Mouse (Mus musculus) liver, embryonic 13.5 days (tissue): ENCODE data around the gene Arhgdia. TPM values are rescaled to one million over a fixed set of nuclear protein-coding genes. Genes with fewer than 3 reads are reported as not detected.
"Not testable (repeated sequence)": the region's sequence is repeated elsewhere in the genome, so short reads cannot be mapped to it uniquely, and the experiment has no call there.

ENCODE experiments used
- ATAC-seq: fragments of 200-750 bp; cut with Nextera tagmentation; 2 replicates; pipeline ENCODE4 v1.8.0; 2017; ENCODE audit warnings: low read depth, mild to moderate bottlenecking, moderate number of reproducible peaks, moderate library complexity
- DNase-seq: peaks from one replicate; pipeline ENCODE4 v3.0.0; 2022
- H3K27ac ChIP-seq: fragments of 300-500 bp; sonication (generic); 2 replicates; pipeline ENCODE4 v1.5.1; 2015; ENCODE audit warnings: moderate library complexity, mild to moderate bottlenecking, inconsistent platforms
- H3K27me3 ChIP-seq: fragments of 300-500 bp; sonication (generic); 2 replicates; pipeline ENCODE4 v1.6.1; 2015; ENCODE audit warnings: mild to moderate bottlenecking, inconsistent platforms
- H3K36me3 ChIP-seq: fragments of 300-500 bp; sonication (generic); 2 replicates; pipeline ENCODE4 v1.6.1; 2015; ENCODE audit warnings: mild to moderate bottlenecking, inconsistent platforms
- H3K4me1 ChIP-seq: fragments of 300-500 bp; sonication (generic); replicated peaks from 2 replicates; pipeline ENCODE4 v1.6.1; 2015; ENCODE audit warnings: inconsistent platforms
- H3K4me2 ChIP-seq: fragments of 300-500 bp; sonication (generic); 2 replicates; pipeline ENCODE4 v1.6.1; 2015; ENCODE audit warnings: inconsistent platforms, mild to moderate bottlenecking, moderate library complexity
- H3K4me3 ChIP-seq: fragments of 300-500 bp; sonication (generic); replicated peaks from 2 replicates; pipeline ENCODE4 v1.5.1; 2015; ENCODE audit warnings: mild to moderate bottlenecking, inconsistent platforms
- H3K9ac ChIP-seq: fragments of 300-500 bp; sonication (generic); 2 replicates; pipeline ENCODE4 v1.6.1; 2015; ENCODE audit warnings: mild to moderate bottlenecking, inconsistent platforms
- H3K9me3 ChIP-seq: fragments of 300-500 bp; sonication (generic); replicated peaks from 2 replicates; pipeline ENCODE4 v1.6.1; 2016; ENCODE audit warnings: inconsistent platforms
- WGBS: fragments of 180-500 bp; shearing (Covaris S2); methylation state at CpG from one replicate; pipeline ENCODE4 v1.1.7; 2015; ENCODE audit not compliant: insufficient replicate concordance; 5-methylcytosine and 5-hydroxymethylcytosine counted together
- polyA plus RNA-seq: library from polyadenylated mRNA; unstranded; fragments of >200 nt; fragmentation: Nextera tagmentation; extraction: Ambion mirVana; gene quantifications from 2 replicates; pipeline ENCODE4 v1.2.1, GENCODE M21; 2015

The Arhgdia gene
- polyA plus RNA-seq, 1 experiment from 2014 or later: 258 TPM

DNA sequence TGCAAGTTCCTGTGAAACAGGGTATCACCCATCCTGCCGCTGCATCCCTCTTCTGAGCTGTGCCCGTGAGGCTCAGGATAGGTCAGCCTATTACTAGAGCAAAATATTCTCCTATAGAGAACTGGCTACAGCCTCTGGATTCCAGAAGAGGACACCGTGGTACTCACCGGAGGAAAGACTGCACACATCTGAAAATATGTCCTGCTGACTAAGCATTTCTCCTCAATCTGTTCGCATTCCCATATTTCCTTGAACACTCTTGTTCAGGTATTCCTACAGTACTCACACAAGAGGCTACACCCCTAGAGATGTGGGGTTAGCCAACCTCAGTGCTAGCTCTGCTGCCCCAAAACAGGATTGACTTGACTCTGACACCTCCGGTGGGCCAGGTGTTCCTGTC lies 13.1 kb downstream of the Arhgdia start:
- Histone ChIP-seq H3K9ac (no peak overlapping the region), H3K36me3 (peaks cover 77% of the 10 kb centered on the region), H3K27ac (no peak overlapping the region), H3K4me3 (no peak overlapping the region), H3K4me1 (peaks cover 49% of the 10 kb centered on the region), H3K9me3 (no peaks in the 10 kb centered on the region), H3K4me2 (no peak overlapping the region), H3K27me3 (no peaks in the 10 kb centered on the region)
- DNase-seq (no peak), ATAC-seq (no peak)
- 88% methylated on average over 6 of the region's 6 CpGs for WGBS

- no peaks in the 10 kb centered on the region for H3K27me3 ChIP-seq
- no peak overlapping the region for H3K4me3 ChIP-seq
- H3K9me3 ChIP-seq: no peaks in the 10 kb centered on the region
- H3K4me2 ChIP-seq: no peak overlapping the region
- DNase-seq (no peak), ATAC-seq (no peak)
- WGBS: 82% methylated on average over 9 of the region's 9 CpGs
- no peak overlapping the region for H3K27ac ChIP-seq
- peaks cover 95% of the 10 kb centered on the region for H3K36me3 ChIP-seq
- H3K9ac ChIP-seq: no peak overlapping the region
- H3K4me1 ChIP-seq: peaks cover 25% of the 10 kb centered on the region
Observed at GRCm38 (mm10) chr11:120565114-120565513, 16.3 kb downstream of the Arhgdia start.

DNA sequence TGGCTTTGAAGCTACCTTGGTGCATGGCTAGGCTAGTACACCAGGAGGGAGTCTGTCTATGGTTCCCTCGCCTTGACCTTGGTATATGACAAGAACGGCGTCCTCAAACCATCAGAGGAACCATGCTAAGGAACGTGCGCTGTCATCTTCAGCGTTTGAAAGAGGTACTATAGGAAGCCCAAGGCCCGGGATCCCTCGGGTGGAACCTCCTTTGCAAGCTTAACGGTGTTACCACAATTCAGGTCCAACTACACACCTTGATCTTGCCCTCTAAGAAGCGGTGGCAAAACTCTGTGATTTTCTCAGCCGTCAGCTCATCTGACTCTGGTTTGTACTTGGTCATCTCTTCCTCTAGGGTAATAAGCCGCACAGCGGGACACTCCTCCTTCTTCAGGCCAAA lies 18.5 kb downstream of the Arhgdia start:
- Histone ChIP-seq H3K9me3 (no peaks in the 10 kb centered on the region), H3K4me3 (no peak overlapping the region), H3K36me3 (peaks cover 87% of the 10 kb centered on the region), H3K27ac (no peak overlapping the region), H3K9ac (no peak overlapping the region), H3K4me2 (no peak overlapping the region), H3K4me1 (peaks cover 12% of the 10 kb centered on the region; the same call in 1 of the 2 replicates), H3K27me3 (no peaks in the 10 kb centered on the region)
- DNase-seq (no peak), ATAC-seq (no peak)
- WGBS: 87% methylated on average over 13 of the region's 13 CpGs

DNA sequence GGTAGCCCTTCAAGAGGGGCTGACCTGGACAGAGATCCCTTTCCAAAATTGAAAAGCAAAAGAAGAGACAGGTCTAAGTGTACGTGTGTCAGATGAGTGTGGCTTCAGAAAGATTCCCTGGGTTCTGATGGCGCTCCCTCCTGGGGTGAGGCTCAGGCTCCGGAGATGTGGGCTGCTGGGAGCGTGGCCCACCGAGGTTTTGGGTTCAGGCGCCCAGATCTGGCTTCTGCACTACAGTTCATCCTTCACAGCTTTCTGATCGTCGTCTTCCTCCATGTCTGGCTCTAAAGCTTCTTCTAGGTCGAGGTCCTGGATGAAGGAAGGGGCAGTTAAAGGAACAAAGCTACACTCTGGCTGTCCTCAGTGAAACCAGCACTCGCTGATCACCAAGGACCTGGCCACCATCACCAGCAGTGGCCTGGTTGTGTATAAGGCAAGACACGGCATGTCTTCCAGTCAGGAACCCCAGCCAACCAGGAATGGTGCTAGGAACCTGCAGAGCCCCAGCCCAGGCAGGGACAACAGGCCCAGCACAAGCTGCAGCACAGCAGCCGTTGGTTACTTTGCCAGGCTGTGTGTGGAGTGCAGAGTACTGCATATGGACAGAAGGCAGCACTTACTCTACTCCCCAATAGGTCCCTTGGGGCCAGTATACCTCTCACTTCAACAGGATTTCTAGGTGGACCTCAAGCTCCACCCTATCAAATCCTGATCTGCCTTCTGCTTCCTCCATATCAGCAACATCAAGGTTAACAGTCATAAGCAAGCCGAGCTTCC lies 20.3 kb downstream of the Arhgdia start:
- Histone ChIP-seq H3K4me2 (no peak overlapping the region), H3K36me3 (peaks cover 69% of the 10 kb centered on the region), H3K9ac (no peak overlapping the region), H3K27me3 (no peaks in the 10 kb centered on the region), H3K27ac (no peak overlapping the region), H3K4me1 (no peaks in the 10 kb centered on the region), H3K9me3 (no peaks in the 10 kb centered on the region), H3K4me3 (no peak overlapping the region)
- 80% methylated on average over 13 of the region's 13 CpGs for WGBS
- DNase-seq (no peak), ATAC-seq (no peak)

DNA sequence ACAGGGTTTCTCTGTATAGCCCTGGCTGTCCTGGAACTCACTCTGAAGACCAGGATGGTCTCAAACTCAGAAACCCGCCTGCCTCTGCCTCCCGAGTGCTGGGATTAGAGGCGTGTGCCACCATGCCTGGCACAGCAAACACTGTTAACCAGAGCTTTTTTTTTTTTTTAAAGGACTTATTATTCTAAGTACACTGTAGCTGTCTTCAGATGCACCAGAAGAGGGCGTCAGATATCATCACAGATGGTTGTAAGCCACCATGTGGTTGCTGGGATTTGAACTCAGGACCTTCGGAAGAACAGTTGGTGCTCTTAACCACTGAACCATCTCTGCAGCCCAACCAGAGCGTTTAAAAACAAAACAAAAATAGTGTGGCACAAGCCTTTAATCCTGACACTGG lies 22.6 kb downstream of the Arhgdia start:
- H3K4me3 ChIP-seq, H3K9ac ChIP-seq, H3K4me1 ChIP-seq, H3K27me3 ChIP-seq, ATAC-seq, H3K9me3 ChIP-seq, DNase-seq, H3K27ac ChIP-seq, H3K4me2 ChIP-seq: not testable (repeated sequence)
- WGBS: 75% methylated on average over 6 of the region's 6 CpGs
- H3K36me3 ChIP-seq: peaks cover 47% of the 10 kb centered on the region

DNA sequence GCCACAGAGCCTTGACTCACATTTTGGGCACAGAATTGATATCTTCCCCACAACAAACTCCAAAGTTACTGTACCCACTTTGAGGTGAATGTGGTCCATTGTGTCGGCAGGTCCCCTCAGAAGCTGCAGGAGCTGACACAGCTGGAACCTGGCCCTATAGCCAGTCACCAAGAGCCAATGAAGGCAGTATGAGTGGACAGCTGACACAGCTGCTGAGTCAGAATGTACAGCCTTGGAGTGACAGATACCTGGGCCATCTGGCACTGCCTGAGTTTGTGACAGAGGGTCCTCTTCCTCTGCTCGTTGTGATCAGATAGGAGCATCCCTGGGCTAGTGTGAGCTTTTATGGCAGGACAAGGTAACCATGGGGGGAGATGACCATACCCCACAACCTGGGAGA lies 26.2 kb downstream of the Arhgdia start:
- Histone ChIP-seq H3K9me3 (no peaks in the 10 kb centered on the region), H3K4me3 (no peak overlapping the region), H3K36me3 (peaks cover 12% of the 10 kb centered on the region), H3K9ac (no peak overlapping the region), H3K27me3 (no peaks in the 10 kb centered on the region), H3K4me2 (no peak overlapping the region), H3K27ac (no peak overlapping the region), H3K4me1 (peaks cover 4% of the 10 kb centered on the region)
- no peak for DNase-seq
- no peak for ATAC-seq
- WGBS: 29% methylated on average over 2 of the region's 2 CpGs

GRCm38 (mm10) chr11:120554834-120555233 lies 26.6 kb downstream of the Arhgdia start:
- Histone ChIP-seq H3K4me1 (peaks cover 8% of the 10 kb centered on the region), H3K27me3 (no peaks in the 10 kb centered on the region), H3K27ac (no peak overlapping the region), H3K4me3 (no peak overlapping the region), H3K9me3 (no peaks in the 10 kb centered on the region), H3K36me3 (peaks cover 7% of the 10 kb centered on the region), H3K4me2 (no peak overlapping the region), H3K9ac (no peak overlapping the region)
- ATAC-seq (no peak), DNase-seq (no peak)
- 55% methylated on average over 7 of the region's 7 CpGs for whole genome bisulfite sequencing

DNA sequence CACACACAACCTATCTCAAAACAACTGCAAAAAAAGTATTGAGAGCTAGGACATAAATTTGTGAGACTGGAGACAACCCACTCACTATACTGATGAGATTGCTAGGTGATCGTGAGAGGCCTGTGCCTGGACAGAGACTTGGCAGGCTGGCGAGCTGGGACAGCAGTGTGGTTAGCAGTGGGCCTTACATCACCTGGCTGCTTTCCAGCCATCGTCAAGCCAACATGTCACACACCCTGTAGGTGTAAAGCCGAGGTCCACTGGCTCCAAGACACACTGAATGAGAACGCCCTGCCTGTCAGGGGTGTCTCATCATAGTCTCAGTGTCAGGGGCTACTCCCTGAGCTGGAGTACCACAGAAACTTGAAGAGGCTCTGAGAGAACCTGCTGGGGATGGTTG lies 28.7 kb downstream of the Arhgdia start:
- H3K9me3 ChIP-seq: no peaks in the 10 kb centered on the region
- 62% methylated on average over 5 of the region's 5 CpGs for WGBS
- DNase-seq (no peak), ATAC-seq (no peak)
- peaks cover 27% of the 10 kb centered on the region for H3K4me1 ChIP-seq
- H3K9ac ChIP-seq: no peak overlapping the region
- H3K4me3 ChIP-seq: no peak overlapping the region
- no peak overlapping the region for H3K27ac ChIP-seq
- H3K27me3 ChIP-seq: no peaks in the 10 kb centered on the region
- H3K4me2 ChIP-seq: no peak overlapping the region
- H3K36me3 ChIP-seq: no peaks in the 10 kb centered on the region

DNA sequence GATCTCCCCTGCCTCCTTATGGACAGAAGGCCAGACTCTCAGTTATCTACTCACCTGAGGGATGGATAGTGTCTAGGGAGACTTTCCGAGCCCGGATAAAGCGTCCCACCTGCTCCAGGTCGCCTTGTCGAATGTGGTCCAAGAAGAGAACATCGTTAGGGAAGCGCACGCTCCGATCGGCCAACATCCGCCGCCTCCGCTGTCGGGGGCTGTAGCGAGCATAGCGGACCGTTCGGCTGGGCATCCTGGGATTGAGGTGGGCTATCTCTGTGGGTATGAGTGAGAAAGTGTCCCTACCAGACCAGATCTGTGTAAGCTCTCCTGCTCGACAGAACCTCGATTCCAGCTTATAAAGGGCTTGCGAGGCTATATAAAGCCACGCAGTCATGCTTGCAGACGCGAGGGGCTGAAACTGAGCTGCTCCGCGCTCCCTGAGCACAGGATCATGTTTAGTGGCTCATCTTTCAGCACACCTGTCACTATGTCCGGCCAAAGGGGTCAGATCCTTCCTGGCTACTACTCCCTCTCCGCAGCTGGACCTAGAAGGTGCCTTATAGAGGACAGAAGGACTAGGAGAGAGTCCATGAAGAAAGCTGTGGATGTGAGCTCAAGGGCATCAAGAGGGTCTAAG lies 30.5 kb downstream of the Arhgdia start, which contains the start of gene Ppp1r27:
Gene Ppp1r27, minus strand, starts transcription at position 323 of the 631 bp plus-strand sequence.
- peak within 1 kb of the TSS; percentile 97 for H3K9ac ChIP-seq
- H3K4me1 ChIP-seq: peaks cover 45% of the 10 kb centered on the region
- H3K4me3 ChIP-seq: peak within 1 kb of the TSS; percentile 84
- H3K27me3 ChIP-seq: no peaks in the 10 kb centered on the region
- no peaks in the 10 kb centered on the region for H3K36me3 ChIP-seq
- DNase-seq (no peak), ATAC-seq (no peak)
- H3K27ac ChIP-seq: peak within 1 kb of the TSS; percentile 97
- 89% methylated on average over 28 of the region's 28 CpGs for WGBS
- no peaks in the 10 kb centered on the region for H3K9me3 ChIP-seq
- H3K4me2 ChIP-seq: peak within 1 kb of the TSS; percentile 97

DNA sequence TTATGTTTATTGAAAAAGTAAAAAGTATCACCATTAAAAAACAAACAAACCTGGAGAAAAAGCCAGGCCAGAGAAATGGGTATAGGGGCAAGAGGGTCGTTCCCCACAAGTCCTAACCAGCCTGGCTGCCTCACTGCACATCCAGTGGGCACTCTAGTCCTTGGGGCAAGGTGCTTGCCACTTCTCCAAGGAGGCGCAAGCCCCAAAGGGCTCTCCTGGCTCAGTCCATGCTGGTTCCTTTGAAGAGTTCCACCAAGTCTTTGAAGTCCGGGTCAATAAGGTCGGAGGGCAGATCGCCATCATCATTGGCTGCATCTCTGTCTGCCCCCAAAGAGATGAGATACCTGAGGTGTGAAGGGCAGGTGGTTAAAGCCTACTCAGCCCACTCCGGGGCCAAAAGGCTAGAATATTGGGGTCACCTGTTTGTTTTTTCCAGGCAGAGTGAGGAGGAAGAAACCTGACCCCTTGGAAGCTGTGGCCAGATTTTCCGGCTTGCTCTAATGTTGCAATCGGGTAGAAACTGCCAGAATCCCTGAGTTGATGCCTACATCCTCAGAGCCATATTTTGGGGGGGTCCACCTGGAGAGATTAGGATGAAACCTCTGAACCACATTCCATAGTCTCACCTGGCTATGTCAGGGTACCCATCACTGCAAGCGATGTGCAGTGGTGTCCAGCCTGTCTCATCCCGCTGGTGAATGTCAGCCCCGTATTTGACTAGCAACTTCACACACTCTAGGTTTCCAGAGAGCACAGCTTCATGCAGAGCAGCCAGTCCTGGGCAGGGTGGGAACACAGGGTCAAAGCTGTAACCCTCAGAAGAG lies 31.2 kb downstream of the Arhgdia start:
- no peak for DNase-seq
- peak overlapping the region; percentile 84 for H3K4me3 ChIP-seq
- no peaks in the 10 kb centered on the region for H3K36me3 ChIP-seq
- H3K9me3 ChIP-seq: no peaks in the 10 kb centered on the region
- H3K4me1 ChIP-seq: peaks cover 50% of the 10 kb centered on the region
- peak overlapping the region; percentile 97 for H3K27ac ChIP-seq
- no peak for ATAC-seq
- H3K27me3 ChIP-seq: no peaks in the 10 kb centered on the region
- 66% methylated on average over 11 of the region's 11 CpGs for WGBS
- H3K4me2 ChIP-seq: peak overlapping the region; percentile 97
- peak overlapping the region; percentile 97 for H3K9ac ChIP-seq
